Mouse (Mus musculus) forebrain, embryonic 11.5 days (tissue): ENCODE results near the gene Mindy4. TPM values are rescaled to one million over a fixed set of nuclear protein-coding genes. Genes with fewer than 3 reads are reported as not detected.

Source experiments
- ATAC-seq: fragments of 200-750 bp; cut with Nextera tagmentation; replicated peaks from 2 replicates; pipeline ENCODE4 v1.8.0; 2017; ENCODE audit warnings: moderate TSS enrichment; ENCODE audit not compliant: low FRiP score
- DNase-seq: peaks from one replicate; pipeline ENCODE4 v3.0.0-alpha.2; 2017; ENCODE audit warnings: low spot score
- H3K27ac ChIP-seq: fragments of 300-500 bp; sonication (generic); 2 replicates; pipeline ENCODE4 v1.5.1; 2014; ENCODE audit warnings: low read depth, low read length
- H3K27me3 ChIP-seq: fragments of 300-500 bp; sonication (generic); 2 replicates; pipeline ENCODE4 v1.6.1; 2014; ENCODE audit warnings: mild to moderate bottlenecking, low read length, mixed read lengths; ENCODE audit not compliant: control insufficient read depth, insufficient read depth
- H3K36me3 ChIP-seq: fragments of 300-500 bp; sonication (generic); 2 replicates; pipeline ENCODE4 v1.6.1; 2014; ENCODE audit warnings: mild to moderate bottlenecking, low read length, moderate library complexity, mixed read lengths; ENCODE audit not compliant: control insufficient read depth, insufficient read depth
- H3K4me1 ChIP-seq: fragments of 300-500 bp; sonication (generic); replicated peaks from 2 replicates; pipeline ENCODE4 v1.6.1; 2014; ENCODE audit warnings: low read length, mixed read lengths; ENCODE audit not compliant: control insufficient read depth, insufficient read depth
- H3K4me2 ChIP-seq: fragments of 300-500 bp; sonication (generic); 2 replicates; pipeline ENCODE4 v1.6.1; 2014; ENCODE audit warnings: low read depth, mild to moderate bottlenecking, low read length, moderate library complexity, mixed read lengths; ENCODE audit not compliant: severe bottlenecking
- H3K4me3 ChIP-seq: fragments of 300-500 bp; sonication (generic); 2 replicates; pipeline ENCODE4 v1.5.1; 2014; ENCODE audit warnings: low read depth, low read length
- H3K9ac ChIP-seq: fragments of 300-500 bp; sonication (generic); 2 replicates; pipeline ENCODE4 v1.6.1; 2014; ENCODE audit warnings: low read length
- H3K9me3 ChIP-seq: fragments of 300-500 bp; sonication (generic); 2 replicates; pipeline ENCODE4 v1.6.1; 2016; ENCODE audit warnings: low read length, mixed read lengths; ENCODE audit not compliant: control insufficient read depth
- WGBS: fragments of 180-500 bp; shearing (Covaris S2); extraction: QIAGEN DNeasy Blood & Tissue Kit; methylation state at CpG from one replicate; pipeline ENCODE4 v1.1.7; 2014; 5-methylcytosine and 5-hydroxymethylcytosine counted together
- polyA plus RNA-seq: library from polyadenylated mRNA; unstranded; fragments of >200 nt; fragmentation: Nextera tagmentation; extraction: Ambion mirVana; gene quantifications from 2 replicates; pipeline ENCODE4 v1.2.1, GENCODE M21; 2014

The Mindy4 gene
- polyA plus RNA-seq, 1 experiment from 2014 or later, result 22.5 TPM

GRCm38 (mm10) chr6:55191537-55191936, 11.6 kb upstream of the Mindy4 start:
- Histone ChIP-seq H3K4me2 (no peak overlapping the region), H3K36me3 (no peaks in the 10 kb centered on the region), H3K4me1 (no peaks in the 10 kb centered on the region), H3K9me3 (no peaks in the 10 kb centered on the region), H3K9ac (no peak overlapping the region), H3K27me3 (no peaks in the 10 kb centered on the region), H3K27ac (no peak overlapping the region), H3K4me3 (no peak overlapping the region)
- DNase-seq, result no peak
- 74% methylated on average over 4 of the region's 4 CpGs for whole genome bisulfite sequencing
- ATAC-seq, result no peak

GRCm38 (mm10) chr6:55193171-55193570, 10.0 kb upstream of the Mindy4 start:
- H3K9ac ChIP-seq, result no peak overlapping the region
- no peak overlapping the region for H3K4me3 ChIP-seq
- no peaks in the 10 kb centered on the region for H3K9me3 ChIP-seq
- no peaks in the 10 kb centered on the region for H3K27me3 ChIP-seq
- H3K27ac ChIP-seq, result no peak overlapping the region
- ATAC-seq (no peak), DNase-seq (no peak)
- no peaks in the 10 kb centered on the region for H3K36me3 ChIP-seq
- no peak overlapping the region for H3K4me2 ChIP-seq
- WGBS, result 94% methylated on average over 3 of the region's 3 CpGs
- no peaks in the 10 kb centered on the region for H3K4me1 ChIP-seq

- Histone ChIP-seq H3K36me3 (no peaks in the 10 kb centered on the region), H3K4me2 (no peak overlapping the region), H3K9ac (no peak overlapping the region), H3K27me3 (no peaks in the 10 kb centered on the region), H3K27ac (no peak overlapping the region), H3K4me1 (peaks cover 4% of the 10 kb centered on the region; the same call in 1 of the 2 replicates), H3K4me3 (no peak overlapping the region), H3K9me3 (no peaks in the 10 kb centered on the region)
- DNase-seq, result no peak
- ATAC-seq, result no peak
- WGBS, result 87% methylated on average over 3 of the region's 3 CpGs
Observed at GRCm38 (mm10) chr6:55199047-55199446, 4.1 kb upstream of the Mindy4 start.

GRCm38 (mm10) chr6:55203931-55204330, 748 bp downstream of the Mindy4 start:
- Histone ChIP-seq H3K27ac (peak overlapping the region; percentile 37; the same call in 1 of the 2 replicates), H3K4me2 (peak overlapping the region; percentile 43), H3K4me1 (peaks cover 6% of the 10 kb centered on the region; the same call in 1 of the 2 replicates), H3K4me3 (peak overlapping the region; percentile 21), H3K27me3 (no peaks in the 10 kb centered on the region), H3K9ac (peak overlapping the region; percentile 48), H3K36me3 (no peaks in the 10 kb centered on the region), H3K9me3 (no peaks in the 10 kb centered on the region)
- DNase-seq, result no peak
- 76% methylated on average over 3 of the region's 3 CpGs for WGBS
- ATAC-seq, result peak; percentile 47

GRCm38 (mm10) chr6:55207786-55208185, 4.6 kb downstream of the Mindy4 start:
- no peak overlapping the region for H3K9ac ChIP-seq
- H3K4me1 ChIP-seq, result peaks cover 3% of the 10 kb centered on the region; the same call in 1 of the 2 replicates
- H3K9me3 ChIP-seq, result no peaks in the 10 kb centered on the region
- H3K36me3 ChIP-seq, result no peaks in the 10 kb centered on the region
- WGBS, result 86% methylated on average over 8 of the region's 8 CpGs
- H3K4me2 ChIP-seq, result no peak overlapping the region
- H3K4me3 ChIP-seq, result no peak overlapping the region
- ATAC-seq (no peak), DNase-seq (no peak)
- H3K27me3 ChIP-seq, result no peaks in the 10 kb centered on the region
- H3K27ac ChIP-seq, result no peak overlapping the region

- no peak overlapping the region for H3K27ac ChIP-seq
- no peak overlapping the region for H3K4me2 ChIP-seq
- no peaks in the 10 kb centered on the region for H3K9me3 ChIP-seq
- H3K4me1 ChIP-seq, result no peaks in the 10 kb centered on the region
- no peak for ATAC-seq
- no peaks in the 10 kb centered on the region for H3K36me3 ChIP-seq
- H3K27me3 ChIP-seq, result no peaks in the 10 kb centered on the region
- no peak overlapping the region for H3K4me3 ChIP-seq
- peak; percentile 54 for DNase-seq
- WGBS, result 78% methylated on average over 15 of the region's 15 CpGs
- H3K9ac ChIP-seq, result no peak overlapping the region
Observed at GRCm38 (mm10) chr6:55210423-55211365, 7.5 kb downstream of the Mindy4 start.

- Histone ChIP-seq H3K36me3 (peaks cover 3% of the 10 kb centered on the region; the same call in 1 of the 2 replicates), H3K9me3 (no peaks in the 10 kb centered on the region), H3K4me1 (no peaks in the 10 kb centered on the region), H3K27me3 (no peaks in the 10 kb centered on the region), H3K27ac (no peak overlapping the region), H3K4me2 (no peak overlapping the region), H3K9ac (no peak overlapping the region), H3K4me3 (no peak overlapping the region)
- ATAC-seq, result no peak
- whole genome bisulfite sequencing, result 81% methylated on average over 3 of the region's 3 CpGs
- no peak for DNase-seq
Observed at GRCm38 (mm10) chr6:55214541-55214940, 11.4 kb downstream of the Mindy4 start.

- Histone ChIP-seq H3K4me2 (no peak overlapping the region), H3K9me3 (no peaks in the 10 kb centered on the region), H3K27ac (no peak overlapping the region), H3K4me1 (no peaks in the 10 kb centered on the region), H3K27me3 (no peaks in the 10 kb centered on the region), H3K36me3 (peaks cover 3% of the 10 kb centered on the region; the same call in 1 of the 2 replicates), H3K4me3 (no peak overlapping the region), H3K9ac (no peak overlapping the region)
- WGBS, result 92% methylated on average over 9 of the region's 9 CpGs
- DNase-seq (no peak), ATAC-seq (no peak)
Observed at GRCm38 (mm10) chr6:55218232-55218631, 15.0 kb downstream of the Mindy4 start.
